Mouse (Mus musculus): Measurements from ENCODE around the gene Crtam. TPM values are rescaled to one million over a fixed set of nuclear protein-coding genes. Genes with fewer than 3 reads are reported as not detected.

Gene Crtam
- polyA plus RNA-seq (2016; fragmentation: Nextera tagmentation; extraction: Ambion mirVana) = 0.11 TPM in 1 of 2 replicates, not detected in the other

GRCm38 (mm10) chr9:41004415-41004814, at the start of gene Crtam:
TSS of gene Crtam (minus strand) at chr9:41004628.
- no peak within 1 kb of the TSS for H3K9ac ChIP-seq
- H3K4me2 ChIP-seq = no peak within 1 kb of the TSS
- H3K27me3 ChIP-seq (replicated peaks) = 0 out of 2 replicates have a peak, but pooled peaks cover 4% of the 10 kb centered on the region
- no peak within 1 kb of the TSS for H3K4me3 ChIP-seq
- H3K4me1 ChIP-seq = no peaks in the 10 kb centered on the region
- no peak for ATAC-seq
- H3K9me3 ChIP-seq (replicated peaks) = no peaks in the 10 kb centered on the region
- H3K27ac ChIP-seq = no peak within 1 kb of the TSS
- no peaks in the 10 kb centered on the region for H3K36me3 ChIP-seq
- WGBS (ENCODE audit: insufficient replicate concordance) = 19% methylated on average over 4 of the region's 4 CpGs

DNA sequence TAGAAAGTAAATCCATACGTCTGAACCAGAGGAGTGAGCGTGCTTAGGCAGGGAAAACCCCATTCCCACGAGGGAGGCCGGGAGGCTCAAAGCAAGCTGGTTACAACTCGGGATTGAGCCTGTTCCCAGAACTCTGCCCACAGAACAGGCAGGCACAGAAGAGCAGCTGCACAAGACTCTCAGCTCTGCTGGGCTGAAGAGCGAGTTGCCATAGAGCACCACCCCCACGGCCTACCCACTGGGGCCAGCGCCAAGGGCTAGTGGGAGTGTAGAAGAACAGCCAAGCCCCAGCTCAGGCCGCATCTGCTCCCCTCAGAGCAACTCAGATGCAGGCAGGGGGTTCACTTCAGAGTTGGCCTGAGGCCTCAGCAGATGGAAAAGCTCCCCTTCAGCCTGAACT, 49.7 kb upstream of the Crtam start:
- H3K4me2 ChIP-seq = no peak overlapping the region
- H3K27ac ChIP-seq = no peak overlapping the region
- H3K9me3 ChIP-seq (replicated peaks) = no peaks in the 10 kb centered on the region
- H3K4me1 ChIP-seq = peaks cover 51% of the 10 kb centered on the region
- no peak overlapping the region for H3K9ac ChIP-seq
- 78% methylated on average over 9 of the region's 9 CpGs for WGBS (ENCODE audit: insufficient replicate concordance)
- H3K36me3 ChIP-seq = no peaks in the 10 kb centered on the region
- no peak for ATAC-seq
- H3K27me3 ChIP-seq (replicated peaks) = peaks cover 5% of the 10 kb centered on the region; the same call in 1 of the 2 replicates
- no peak overlapping the region for H3K4me3 ChIP-seq

- no peak for ATAC-seq
- Histone ChIP-seq H3K27me3 (replicated peaks) (peaks cover 5% of the 10 kb centered on the region; the same call in 1 of the 2 replicates), H3K4me1 (peaks cover 51% of the 10 kb centered on the region), H3K4me2 (no peak overlapping the region), H3K9ac (no peak overlapping the region), H3K4me3 (no peak overlapping the region), H3K36me3 (no peaks in the 10 kb centered on the region), H3K9me3 (replicated peaks) (no peaks in the 10 kb centered on the region), H3K27ac (no peak overlapping the region)
- 54% methylated on average over 4 of the region's 4 CpGs for WGBS (ENCODE audit: insufficient replicate concordance)
Observed at GRCm38 (mm10) chr9:41053478-41053877, 49.0 kb upstream of the Crtam start.

DNA sequence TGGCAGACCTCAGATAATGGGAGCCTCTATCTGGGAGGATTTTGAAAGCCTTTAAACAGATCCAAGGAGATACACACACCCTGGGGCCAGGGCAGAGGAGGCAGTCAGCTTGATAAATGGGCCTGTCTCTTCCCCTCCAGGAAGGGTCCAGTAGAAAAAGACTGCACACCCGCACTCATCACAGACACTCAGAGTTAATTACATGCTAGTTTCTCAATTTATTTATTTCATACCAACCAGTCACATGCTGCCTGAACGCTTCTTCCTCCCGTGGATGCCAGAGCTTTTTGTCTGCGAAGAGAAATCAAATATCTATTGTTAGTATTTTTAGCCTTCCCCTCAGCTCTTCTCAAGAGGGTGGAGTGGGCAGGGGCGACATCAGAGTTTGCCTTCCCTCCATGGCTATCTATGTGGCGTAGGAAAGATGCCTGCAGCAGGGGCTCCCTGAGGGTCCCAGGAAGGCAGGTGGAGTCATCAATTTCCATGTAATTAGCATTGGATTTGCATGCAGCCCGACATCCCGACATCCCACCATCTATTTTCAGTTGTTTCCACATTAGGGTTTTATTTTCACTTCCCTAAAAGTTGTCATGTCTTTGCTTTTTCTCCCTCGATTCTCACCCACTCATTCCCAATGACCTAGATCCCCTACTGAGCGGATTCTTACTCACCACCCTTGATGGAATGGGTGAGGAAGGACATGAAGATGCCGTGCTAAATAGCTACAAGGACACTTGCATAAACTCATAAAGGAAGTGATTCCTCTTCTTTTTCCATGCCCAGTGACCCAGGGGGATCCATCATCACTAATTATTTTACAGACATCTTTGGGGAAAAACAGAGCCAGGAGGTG, 46.9 kb upstream of the Crtam start:
- 42% methylated on average over 11 of the region's 11 CpGs for WGBS (ENCODE audit: insufficient replicate concordance)
- Histone ChIP-seq H3K4me1 (peaks cover 62% of the 10 kb centered on the region), H3K36me3 (no peaks in the 10 kb centered on the region), H3K27me3 (replicated peaks) (peaks cover 5% of the 10 kb centered on the region; the same call in 1 of the 2 replicates), H3K9me3 (replicated peaks) (no peaks in the 10 kb centered on the region), H3K4me2 (no peak overlapping the region), H3K9ac (no peak overlapping the region), H3K27ac (no peak overlapping the region), H3K4me3 (no peak overlapping the region)
- no peak for ATAC-seq

DNA sequence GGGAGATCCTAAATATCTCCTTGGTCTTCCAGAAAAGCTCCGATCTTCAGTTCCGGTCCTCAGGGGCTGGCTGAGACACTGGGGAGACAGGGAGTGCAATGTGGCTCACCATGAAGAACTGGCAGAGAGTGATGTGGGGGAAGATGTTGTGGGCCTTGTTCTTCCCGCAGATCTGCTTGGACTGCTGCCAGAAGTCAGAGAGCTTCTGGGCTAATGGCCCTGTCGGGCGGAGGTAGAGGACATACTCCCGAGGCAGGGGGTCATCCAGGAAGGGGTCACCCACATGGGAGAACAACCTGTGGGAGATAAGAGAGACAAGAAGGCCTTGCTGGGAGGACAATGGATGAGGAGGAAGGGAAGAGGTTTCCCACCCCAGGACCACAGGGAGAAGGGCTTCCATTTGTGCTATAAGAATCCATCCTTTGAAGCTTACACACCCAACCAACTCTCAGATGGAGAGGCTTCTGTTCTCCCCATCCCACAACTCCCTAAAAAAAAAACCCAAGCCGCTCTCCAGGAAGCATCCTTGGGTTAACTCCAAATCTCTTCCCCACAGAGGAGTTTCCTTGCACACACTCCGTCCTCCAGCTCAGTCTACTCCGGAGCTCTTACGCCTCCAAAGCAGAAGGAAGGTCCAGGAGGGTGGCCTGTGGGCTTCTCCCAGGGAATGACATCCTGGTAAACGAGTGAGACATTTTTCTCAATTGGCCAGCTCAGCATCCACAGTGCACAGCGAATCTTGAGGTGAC, 46.1 kb upstream of the Crtam start:
- Histone ChIP-seq H3K36me3 (no peaks in the 10 kb centered on the region), H3K27me3 (replicated peaks) (peaks cover 5% of the 10 kb centered on the region; the same call in 1 of the 2 replicates), H3K9ac (no peak overlapping the region), H3K9me3 (replicated peaks) (no peaks in the 10 kb centered on the region), H3K4me2 (no peak overlapping the region), H3K4me3 (no peak overlapping the region), H3K4me1 (peaks cover 62% of the 10 kb centered on the region), H3K27ac (no peak overlapping the region)
- 63% methylated on average over 12 of the region's 12 CpGs for WGBS (ENCODE audit: insufficient replicate concordance)
- no peak for ATAC-seq

DNA sequence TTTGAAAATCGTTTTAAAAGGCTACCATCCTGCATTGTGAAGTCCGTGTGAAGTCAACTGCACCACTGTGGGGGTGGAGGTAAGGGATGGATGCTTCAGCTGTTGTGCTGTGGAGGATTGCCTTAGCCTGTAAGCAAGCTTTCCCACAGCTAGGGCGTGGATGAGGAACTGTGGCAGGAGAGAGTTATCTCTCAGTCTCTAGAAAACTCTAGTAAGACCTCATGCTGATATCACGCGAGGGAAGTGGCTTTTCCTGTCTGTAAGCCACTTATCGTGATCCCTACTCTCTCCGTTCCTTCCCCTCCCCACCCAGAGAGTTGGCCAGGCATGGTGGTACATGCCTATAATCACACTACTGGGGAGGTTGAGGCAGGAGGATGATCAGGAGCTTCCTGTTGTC, 44.9 kb upstream of the Crtam start:
- no peaks in the 10 kb centered on the region for H3K9me3 ChIP-seq (replicated peaks)
- no peaks in the 10 kb centered on the region; the same call in 1 of the 2 replicates for H3K27me3 ChIP-seq (replicated peaks)
- 0 out of 2 replicates have a peak overlapping the region, but pooled peaks have one; percentile 8 for H3K27ac ChIP-seq
- peak overlapping the region; percentile 0; the same call in 1 of the 2 replicates for H3K4me2 ChIP-seq
- no peak overlapping the region for H3K9ac ChIP-seq
- peak; percentile 65 for ATAC-seq
- 19% methylated on average over 7 of the region's 7 CpGs for WGBS (ENCODE audit: insufficient replicate concordance)
- no peaks in the 10 kb centered on the region for H3K36me3 ChIP-seq
- H3K4me3 ChIP-seq = no peak overlapping the region
- peaks cover 62% of the 10 kb centered on the region for H3K4me1 ChIP-seq

GRCm38 (mm10) chr9:41048820-41049219, 44.4 kb upstream of the Crtam start:
- H3K36me3 ChIP-seq = peaks cover under 1% of the 10 kb centered on the region; the same call in 1 of the 2 replicates
- peaks cover 60% of the 10 kb centered on the region for H3K4me1 ChIP-seq
- no peak overlapping the region for H3K4me2 ChIP-seq
- no peaks in the 10 kb centered on the region for H3K9me3 ChIP-seq (replicated peaks)
- H3K27ac ChIP-seq = no peak overlapping the region
- H3K9ac ChIP-seq = no peak overlapping the region
- no peaks in the 10 kb centered on the region for H3K27me3 ChIP-seq (replicated peaks)
- ATAC-seq = no peak
- WGBS (ENCODE audit: insufficient replicate concordance) = 62% methylated on average over 3 of the region's 3 CpGs
- no peak overlapping the region for H3K4me3 ChIP-seq

DNA sequence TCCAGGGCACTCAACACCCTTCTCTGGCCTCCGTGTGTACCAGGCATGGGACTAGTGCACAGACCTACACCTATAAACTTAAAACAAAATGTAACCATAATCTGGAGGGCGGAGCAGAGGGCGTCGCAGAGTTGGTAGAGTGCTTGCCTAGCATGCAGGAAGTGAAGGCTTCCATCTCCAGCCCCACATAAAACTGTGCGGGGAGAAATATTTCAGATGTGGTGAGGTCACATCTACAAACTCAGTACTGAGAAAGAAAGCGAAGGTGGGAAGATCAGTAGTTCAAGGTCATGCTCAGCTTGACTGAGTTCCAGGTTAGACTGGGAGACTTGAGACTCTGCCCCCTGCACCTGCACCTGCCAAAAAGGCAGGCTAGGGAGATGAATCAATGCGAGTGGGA, 43.8 kb upstream of the Crtam start:
- 84% methylated on average over 7 of the region's 7 CpGs for WGBS (ENCODE audit: insufficient replicate concordance)
- Histone ChIP-seq H3K4me2 (no peak overlapping the region), H3K27ac (no peak overlapping the region), H3K9ac (no peak overlapping the region), H3K4me1 (peaks cover 54% of the 10 kb centered on the region), H3K27me3 (replicated peaks) (no peaks in the 10 kb centered on the region), H3K4me3 (no peak overlapping the region), H3K36me3 (peaks cover 6% of the 10 kb centered on the region; the same call in 1 of the 2 replicates), H3K9me3 (replicated peaks) (no peaks in the 10 kb centered on the region)
- ATAC-seq = no peak

DNA sequence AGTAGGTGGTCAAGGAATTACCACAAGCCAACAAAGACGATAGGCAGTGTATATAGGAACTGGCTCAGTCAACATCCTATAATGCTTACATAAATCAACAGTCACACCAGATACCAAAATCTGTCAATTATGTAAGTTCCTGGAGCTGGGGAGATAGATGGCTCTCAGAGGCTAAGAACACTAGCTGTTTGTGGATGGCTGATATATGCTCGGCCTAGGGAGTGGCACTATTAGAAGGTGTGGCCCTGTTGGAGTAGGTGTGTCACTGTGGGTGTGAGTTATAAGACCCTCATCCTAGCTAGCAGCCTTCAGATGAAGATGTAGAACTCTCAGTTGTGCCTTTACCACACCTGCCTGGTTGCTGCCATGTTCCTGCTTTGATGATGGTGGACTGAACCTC, 43.2 kb upstream of the Crtam start:
- no peak overlapping the region for H3K4me3 ChIP-seq
- peaks cover 7% of the 10 kb centered on the region; the same call in 1 of the 2 replicates for H3K36me3 ChIP-seq
- no peaks in the 10 kb centered on the region for H3K9me3 ChIP-seq (replicated peaks)
- no peaks in the 10 kb centered on the region for H3K27me3 ChIP-seq (replicated peaks)
- 32% methylated on average over 2 of the region's 2 CpGs for WGBS (ENCODE audit: insufficient replicate concordance)
- H3K27ac ChIP-seq = no peak overlapping the region
- H3K9ac ChIP-seq = no peak overlapping the region
- ATAC-seq = peak; percentile 76
- H3K4me1 ChIP-seq = peaks cover 52% of the 10 kb centered on the region
- no peak overlapping the region for H3K4me2 ChIP-seq

- H3K4me3 ChIP-seq = no peak overlapping the region
- H3K36me3 ChIP-seq = peaks cover 7% of the 10 kb centered on the region; the same call in 1 of the 2 replicates
- no peaks in the 10 kb centered on the region for H3K9me3 ChIP-seq (replicated peaks)
- no peak overlapping the region for H3K9ac ChIP-seq
- ATAC-seq = no peak
- H3K4me1 ChIP-seq = peaks cover 34% of the 10 kb centered on the region
- H3K27me3 ChIP-seq (replicated peaks) = no peaks in the 10 kb centered on the region
- H3K27ac ChIP-seq = no peak overlapping the region
- 10% methylated on average over 3 of the region's 3 CpGs for WGBS (ENCODE audit: insufficient replicate concordance)
- H3K4me2 ChIP-seq = no peak overlapping the region
Observed at GRCm38 (mm10) chr9:41044626-41045025, 40.2 kb upstream of the Crtam start.

GRCm38 (mm10) chr9:41043641-41044040, 39.2 kb upstream of the Crtam start:
- Histone ChIP-seq H3K27me3 (replicated peaks) (no peaks in the 10 kb centered on the region), H3K27ac (no peak overlapping the region), H3K36me3 (peaks cover 7% of the 10 kb centered on the region; the same call in 1 of the 2 replicates), H3K4me2 (no peak overlapping the region), H3K4me1 (peaks cover 24% of the 10 kb centered on the region), H3K9me3 (replicated peaks) (no peaks in the 10 kb centered on the region), H3K9ac (no peak overlapping the region), H3K4me3 (no peak overlapping the region)
- no peak for ATAC-seq
- 84% methylated on average over 5 of the region's 5 CpGs for WGBS (ENCODE audit: insufficient replicate concordance)

DNA sequence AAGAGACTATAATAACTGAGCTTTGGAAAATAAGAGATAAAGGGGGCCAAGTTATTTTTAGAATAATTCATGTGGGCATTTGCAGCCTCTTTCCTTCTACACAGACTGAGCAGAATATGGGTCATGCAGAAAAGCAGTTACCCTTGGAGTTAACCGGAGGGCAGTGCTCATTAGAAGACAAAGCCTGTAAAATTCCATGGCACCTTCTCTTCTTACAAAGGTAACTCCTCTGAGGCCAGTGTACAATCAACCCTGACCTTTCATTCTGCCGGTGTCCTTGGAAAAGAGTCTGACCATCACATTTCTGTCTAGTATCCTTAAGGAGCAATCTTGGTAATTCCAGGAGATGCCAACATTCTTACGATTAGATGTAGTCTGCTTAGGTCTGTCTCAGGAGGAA, 37.0 kb upstream of the Crtam start:
- ATAC-seq = no peak
- H3K27ac ChIP-seq = no peak overlapping the region
- 71% methylated on average over 3 of the region's 3 CpGs for WGBS (ENCODE audit: insufficient replicate concordance)

More for the DNA sequence above, 37.0 kb upstream of the Crtam start:
- no peak overlapping the region for H3K4me3 ChIP-seq
- H3K4me1 ChIP-seq = 0 out of 2 replicates have a peak, but pooled peaks cover 6% of the 10 kb centered on the region
- H3K27me3 ChIP-seq (replicated peaks) = no peaks in the 10 kb centered on the region
- H3K36me3 ChIP-seq = peaks cover 10% of the 10 kb centered on the region
- no peak overlapping the region for H3K4me2 ChIP-seq
- no peaks in the 10 kb centered on the region for H3K9me3 ChIP-seq (replicated peaks)
- H3K9ac ChIP-seq = no peak overlapping the region
